Mouse (Mus musculus) kidney, adult 11 months (tissue): Measurements from ENCODE around the gene Apba1.

Source experiments
- DNase-seq: peaks from one replicate; pipeline ENCODE4 v3.0.0; 2022

The Apba1 gene

GRCm38 (mm10) chr19:23807371-23807770, 48.7 kb downstream of the Apba1 start:
- no peak for DNase-seq

GRCm38 (mm10) chr19:23809236-23809635, 50.5 kb downstream of the Apba1 start:
- no peak for DNase-seq

- no peak for DNase-seq
These were observed 51.8 kb downstream of the Apba1 start for GRCm38 (mm10) chr19:23810512-23810911.

- DNase-seq, result no peak
These were observed 52.3 kb downstream of the Apba1 start for GRCm38 (mm10) chr19:23810976-23811375.

- DNase-seq, result no peak
These were observed 58.1 kb downstream of the Apba1 start for GRCm38 (mm10) chr19:23816762-23817161.

- no peak for DNase-seq
These were observed 58.5 kb downstream of the Apba1 start for GRCm38 (mm10) chr19:23817196-23817595.

GRCm38 (mm10) chr19:23819882-23820281, 61.2 kb downstream of the Apba1 start:
- no peak for DNase-seq

- no peak for DNase-seq
These were observed 63.8 kb downstream of the Apba1 start for GRCm38 (mm10) chr19:23822497-23822896.

GRCm38 (mm10) chr19:23823533-23823932, 64.8 kb downstream of the Apba1 start:
- no peak for DNase-seq

- DNase-seq, result no peak
These were observed 67.6 kb downstream of the Apba1 start for GRCm38 (mm10) chr19:23826251-23826650.

- no peak for DNase-seq
These were observed 72.1 kb downstream of the Apba1 start for GRCm38 (mm10) chr19:23830761-23831160.

- no peak for DNase-seq
These were observed 75.3 kb downstream of the Apba1 start for GRCm38 (mm10) chr19:23833685-23834682.

- no peak for DNase-seq
These were observed 76.0 kb downstream of the Apba1 start for GRCm38 (mm10) chr19:23834721-23835120.

- no peak for DNase-seq
These were observed 97.1 kb downstream of the Apba1 start for GRCm38 (mm10) chr19:23855832-23856231.

GRCm38 (mm10) chr19:23858091-23858490, 99.4 kb downstream of the Apba1 start:
- no peak for DNase-seq

GRCm38 (mm10) chr19:23858781-23859180, 100.1 kb downstream of the Apba1 start:
- no peak for DNase-seq

- no peak for DNase-seq
These were observed 101.6 kb downstream of the Apba1 start for GRCm38 (mm10) chr19:23860151-23860820.

- DNase-seq, result no peak
These were observed 104.0 kb downstream of the Apba1 start for GRCm38 (mm10) chr19:23862736-23863135.

- peak; percentile 81 for DNase-seq
These were observed 105.3 kb downstream of the Apba1 start for GRCm38 (mm10) chr19:23863959-23864358.

GRCm38 (mm10) chr19:23866045-23866444, 107.4 kb downstream of the Apba1 start:
- DNase-seq, result no peak

GRCm38 (mm10) chr19:23867052-23867451, 108.4 kb downstream of the Apba1 start:
- DNase-seq, result no peak

GRCm38 (mm10) chr19:23867589-23867988, 108.9 kb downstream of the Apba1 start:
- no peak for DNase-seq

- no peak for DNase-seq
These were observed 115.8 kb downstream of the Apba1 start for GRCm38 (mm10) chr19:23874502-23874901.

GRCm38 (mm10) chr19:23875819-23876218, 117.1 kb downstream of the Apba1 start:
- no peak for DNase-seq
